ENCODE assay signal across 9 mouse cellular contexts in genomic region chr7:79577931-79578850, GRCm38 (mm10). TPM values are rescaled to one million over a fixed set of nuclear protein-coding genes. Genes with fewer than 3 reads are reported as not detected.
DNase-seq lines count a peak whose midpoint lies in the region; ATAC-seq lines count a peak whose summit lies in the region.
"Had no signal": no experiment of that assay in that cellular context is flagged by ENCODE, and none has a peak within 500 bp of the region (broad histone marks: within the 10 kb centered on the region; RNA-seq: fewer than 3 reads in every experiment).

No protein-coding gene starts in this region.

- intact Hi-C loops in heart, postnatal 10 days (cut with DNase I), result no loop called here

- H3K27me3 ChIP-seq in heart, embryonic 12.5 days (replicated peaks), result peaks cover 88% of the 10 kb centered on the region
- peaks cover 18% of the 10 kb centered on the region for H3K27me3 ChIP-seq in hindbrain, embryonic 11.5 days (ENCODE audit: control insufficient read depth, insufficient read depth, low read length)
- peaks cover 100% of the 10 kb centered on the region for H3K27me3 ChIP-seq in midbrain, embryonic 10.5 days (ENCODE audit: low read depth, poor library complexity, severe bottlenecking)

- ATAC-seq in heart, embryonic 12.5 days (ENCODE audit: insufficient number of reproducible peaks, low FRiP score), result no peak
- ATAC-seq in hindbrain, embryonic 11.5 days (ENCODE audit: low FRiP score), result peak; percentile 62
- ATAC-seq in activated CD4-positive, CD25-positive, alpha-beta regulatory T cell, adult 4 months, result no peak

- H3K36me3 ChIP-seq in heart, embryonic 12.5 days, result no peaks in the 10 kb centered on the region
- H3K36me3 ChIP-seq in hindbrain, embryonic 11.5 days (ENCODE audit: control insufficient read depth, insufficient read depth, low read length), result no peaks in the 10 kb centered on the region
- no peaks in the 10 kb centered on the region for H3K36me3 ChIP-seq in midbrain, embryonic 10.5 days

- H3K9ac ChIP-seq in heart, embryonic 12.5 days, result no peak overlapping the region
- peak overlapping the region; percentile 62 for H3K9ac ChIP-seq in hindbrain, embryonic 11.5 days (ENCODE audit: low read depth, low read length)

- H3K27ac ChIP-seq in heart, embryonic 12.5 days (ENCODE audit: poor library complexity, severe bottlenecking), result no peak overlapping the region
- H3K27ac ChIP-seq in hindbrain, embryonic 11.5 days (ENCODE audit: low read depth, low read length), result peak overlapping the region; percentile 90
- H3K27ac ChIP-seq in midbrain, embryonic 10.5 days (replicated peaks), result peak overlapping the region; percentile 84

- WGBS in heart, embryonic 12.5 days, result 7% methylated on average over 25 of the region's 25 CpGs
- WGBS in hindbrain, embryonic 11.5 days, result 1% methylated on average over 25 of the region's 25 CpGs
- under 1% methylated on average over 25 of the region's 25 CpGs for WGBS in midbrain, embryonic 10.5 days

- H3K4me1 ChIP-seq in heart, embryonic 12.5 days (replicated peaks), result peaks cover 20% of the 10 kb centered on the region
- H3K4me1 ChIP-seq in hindbrain, embryonic 11.5 days (replicated peaks; ENCODE audit: control insufficient read depth, insufficient read depth, low read length), result peaks cover 18% of the 10 kb centered on the region
- peaks cover 56% of the 10 kb centered on the region for H3K4me1 ChIP-seq in midbrain, embryonic 10.5 days

- H3K9me3 ChIP-seq in heart, embryonic 12.5 days (replicated peaks), result no peaks in the 10 kb centered on the region
- no peaks in the 10 kb centered on the region for H3K9me3 ChIP-seq in hindbrain, embryonic 11.5 days (ENCODE audit: control insufficient read depth, low read length)
- no peaks in the 10 kb centered on the region for H3K9me3 ChIP-seq in midbrain, embryonic 10.5 days (replicated peaks)

- peak overlapping the region; percentile 63 for H3K4me2 ChIP-seq in heart, embryonic 12.5 days
- H3K4me2 ChIP-seq in hindbrain, embryonic 11.5 days (replicated peaks; ENCODE audit: low read depth, low read length), result peak overlapping the region; percentile 51

- DNase-seq in heart, postnatal 10 days, result no peak
- peak; percentile 64 for DNase-seq in brain, adult 2 months (ENCODE audit: low read depth, low spot score)
- peak; percentile 60 for DNase-seq in hindbrain, embryonic 11.5 days (ENCODE audit: low spot score)
- peak; percentile 43 for DNase-seq in midbrain, embryonic 10.5 days (ENCODE audit: low spot score)
- no peak for DNase-seq in urinary bladder, postnatal 25 days (ENCODE audit: low spot score)
- no peak for DNase-seq in lung, postnatal 14 days
- DNase-seq: cerebellum, adult 18-20 months had no signal

- peak overlapping the region; percentile 33; the same call in 1 of the 2 replicates for H3K4me3 ChIP-seq in heart, embryonic 12.5 days
- peak overlapping the region; percentile 22 for H3K4me3 ChIP-seq in hindbrain, embryonic 11.5 days (ENCODE audit: low read depth, low read length)
- peak overlapping the region; percentile 52 for H3K4me3 ChIP-seq in midbrain, embryonic 10.5 days

RNA-seq across cellular contexts. Expression of gene Rhcg, which starts 39.3 kb away (rescaled TPM):
- polyA plus RNA-seq in heart, embryonic 12.5 days (2016; fragmentation: Nextera tagmentation; extraction: Ambion mirVana), result 0.14 TPM in 1 of 2 replicates, not detected in the other
- total RNA-seq in heart, postnatal 10 days (2021), result under 1 TPM in 1 of 2 experiments, not detected in 1; 0.26 TPM
- 1.4 and 2.7 TPM in 2 replicates for polyA plus RNA-seq in hindbrain, embryonic 11.5 days (2014; fragmentation: Nextera tagmentation; extraction: Ambion mirVana)
- polyA plus RNA-seq in midbrain, embryonic 10.5 days (2016; fragmentation: Nextera tagmentation; extraction: Ambion mirVana), result 0.55 and 0.81 TPM in 2 replicates
- polyA plus RNA-seq in activated CD4-positive, CD25-positive, alpha-beta regulatory T cell, adult 4 months (2017; shearing (Covaris generic)), result not detected

Comparison
In these comparisons a context has a peak if more than half of its experiments do, and no peak if none do; other contexts are left out.
1. DNase-seq: peak in brain, adult 2 months (single experiment), hindbrain, embryonic 11.5 days (single experiment) and midbrain, embryonic 10.5 days (single experiment); none in heart, postnatal 10 days (0 of 2), urinary bladder, postnatal 25 days (single experiment) and lung, postnatal 14 days (single experiment).
2. Peak in every context shown above with its lines, with median percentiles within 50 percentile points of each other: H3K4me3 ChIP-seq.